Mouse (Mus musculus) gastrocnemius, postnatal 4 days (tissue): Measurements from ENCODE around the gene Tmed5. TPM values are rescaled to one million over a fixed set of nuclear protein-coding genes. Genes with fewer than 3 reads are reported as not detected.
"Not testable (repeated sequence)": the region's sequence is repeated elsewhere in the genome, so short reads cannot be mapped to it uniquely, and the experiment has no call there.

Experiments
- DNase-seq, 2 experiments: peaks; one replicate each; pipeline ENCODE4 v3.0.0; 2021 to 2022; ENCODE audit warnings: low spot score in 2 of 2, mixed read lengths in 2 of 2
- long read RNA-seq, 2 experiments: library from polyadenylated mRNA; stranded (forward); transcript quantifications; one replicate each; pipeline ENCODE4 v2.0.0; 2021
- total RNA-seq, 2 experiments: library from RNA; stranded (reverse); gene quantifications; 2 replicates each; pipeline ENCODE4 v1.2.3; 2021

Tmed5 gene
- total RNA-seq: 10 to 100 TPM; 17.3 to 20.3 TPM
- long read RNA-seq, experiment 1, transcript Tmed5-201 (4 exons, 3,800 nt): major isoform, 30 of 37 reads
- long read RNA-seq, experiment 1, partial matches to known transcripts: 1 of 37 reads
- long read RNA-seq, experiment 1, other reads (novel, unspliced or antisense): 6 of 37 reads
- long read RNA-seq, experiment 2, transcript Tmed5-201 (4 exons, 3,800 nt): major isoform, 28 of 30 reads
- long read RNA-seq, experiment 2, partial matches to known transcripts: 0 of 30 reads
- long read RNA-seq, experiment 2, other reads (novel, unspliced or antisense): 2 of 30 reads

DNA sequence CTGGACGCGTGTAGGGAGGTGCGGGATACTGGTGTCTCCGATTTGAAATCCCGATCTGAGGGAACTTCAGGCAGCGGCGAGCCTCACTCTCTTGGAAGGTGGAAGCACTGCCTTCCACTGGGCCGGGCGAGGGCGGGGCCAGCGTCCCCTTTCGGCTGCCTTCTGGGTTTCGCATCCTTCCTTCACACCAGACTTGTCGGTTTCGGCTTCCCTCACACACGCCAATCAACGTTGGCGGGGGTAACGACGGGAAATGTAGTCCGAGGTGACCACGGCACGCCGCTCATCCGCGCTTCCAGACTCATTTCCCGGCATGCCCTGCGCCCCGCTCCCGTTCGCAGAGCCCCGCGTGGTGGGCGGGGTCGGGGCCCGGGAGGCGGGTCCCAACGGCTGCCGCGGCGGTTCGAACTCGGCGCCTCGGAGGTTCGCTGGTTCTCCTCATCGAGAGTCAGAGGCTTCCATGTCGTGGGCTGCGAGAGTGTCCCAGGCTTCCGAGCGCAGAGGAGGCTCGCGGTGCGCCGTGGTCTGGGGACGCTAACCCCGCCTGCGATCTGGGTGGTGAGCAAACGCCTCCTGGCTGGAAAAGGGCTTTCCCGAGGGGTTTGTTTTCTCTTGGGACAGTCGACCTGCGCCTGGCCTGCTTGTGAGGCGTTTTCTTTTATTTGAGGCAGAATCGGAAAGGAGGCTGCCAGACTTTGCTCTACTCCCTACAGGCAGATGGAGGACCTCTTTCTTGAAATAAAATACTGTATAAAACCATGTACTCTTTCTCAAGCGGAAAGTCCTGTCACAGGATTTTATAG lies at the start of gene Tmed5, which contains the start of gene Ccdc18:
TSS of gene Tmed5 (minus strand) at position 180 of the 803 bp plus-strand sequence.
TSS of gene Ccdc18 (plus strand) at position 435 of the 803 bp plus-strand sequence.
- peak; percentile 93 to 98 for DNase-seq

DNA sequence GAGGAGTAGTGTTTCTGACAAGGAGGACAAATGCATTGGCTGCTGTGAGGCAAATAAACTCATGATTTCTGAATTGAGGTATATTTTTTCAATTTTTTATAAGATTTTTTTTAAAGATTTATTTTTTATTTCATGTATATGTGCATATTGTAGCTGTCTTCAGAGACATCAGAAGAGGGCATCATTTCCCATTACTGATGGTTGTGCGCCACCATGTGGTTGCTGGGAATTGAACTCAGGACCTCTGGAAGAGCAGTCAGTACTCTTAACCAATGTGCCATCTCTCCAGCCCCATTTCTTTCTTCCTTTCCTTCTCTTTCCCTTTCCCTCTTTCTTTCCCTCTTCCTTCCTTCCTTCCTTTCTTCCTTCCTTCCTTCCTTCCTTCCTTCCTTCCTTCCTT lies 31.3 kb upstream of the Tmed5 start:
- no peak for DNase-seq

DNA sequence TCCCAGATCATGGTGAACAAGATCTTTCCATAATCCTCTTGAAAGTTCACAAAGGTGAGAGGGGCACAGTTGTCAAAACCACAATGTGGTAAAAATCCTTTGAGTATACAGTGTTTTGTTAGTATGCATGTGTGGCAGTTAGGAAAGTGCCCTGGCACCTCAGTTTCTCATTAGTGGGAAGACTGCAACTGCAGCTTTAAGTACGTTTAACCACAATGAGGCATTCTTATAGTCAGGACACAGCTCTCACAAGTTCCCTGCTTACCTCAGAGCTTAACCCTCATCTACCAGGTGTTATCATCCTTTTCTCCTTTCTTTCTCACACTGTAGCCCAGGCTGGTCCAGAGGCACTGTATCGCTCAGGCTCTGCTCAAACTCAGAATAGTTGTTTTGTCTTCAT lies 28.4 kb upstream of the Tmed5 start:
- no peak for DNase-seq

DNA sequence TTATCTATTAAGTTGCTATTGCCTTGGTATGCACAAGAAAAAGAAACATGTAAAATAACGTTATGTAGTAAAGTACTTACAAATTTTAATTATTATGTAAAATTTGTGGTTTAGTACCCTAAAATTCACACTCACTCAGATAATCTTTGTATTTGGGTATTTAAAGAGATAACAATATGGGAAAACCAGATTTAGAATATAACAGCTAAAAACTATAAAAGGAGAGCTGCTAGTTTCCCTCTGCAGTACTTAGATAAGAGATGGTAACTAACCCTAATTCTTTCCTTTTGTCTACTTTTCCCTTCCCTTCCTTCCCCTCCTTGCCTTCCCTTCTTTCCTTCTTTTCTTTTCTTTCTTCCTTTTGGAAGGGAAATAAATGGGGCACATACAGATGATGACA lies 20.2 kb upstream of the Tmed5 start:
- DNase-seq: no peak

DNA sequence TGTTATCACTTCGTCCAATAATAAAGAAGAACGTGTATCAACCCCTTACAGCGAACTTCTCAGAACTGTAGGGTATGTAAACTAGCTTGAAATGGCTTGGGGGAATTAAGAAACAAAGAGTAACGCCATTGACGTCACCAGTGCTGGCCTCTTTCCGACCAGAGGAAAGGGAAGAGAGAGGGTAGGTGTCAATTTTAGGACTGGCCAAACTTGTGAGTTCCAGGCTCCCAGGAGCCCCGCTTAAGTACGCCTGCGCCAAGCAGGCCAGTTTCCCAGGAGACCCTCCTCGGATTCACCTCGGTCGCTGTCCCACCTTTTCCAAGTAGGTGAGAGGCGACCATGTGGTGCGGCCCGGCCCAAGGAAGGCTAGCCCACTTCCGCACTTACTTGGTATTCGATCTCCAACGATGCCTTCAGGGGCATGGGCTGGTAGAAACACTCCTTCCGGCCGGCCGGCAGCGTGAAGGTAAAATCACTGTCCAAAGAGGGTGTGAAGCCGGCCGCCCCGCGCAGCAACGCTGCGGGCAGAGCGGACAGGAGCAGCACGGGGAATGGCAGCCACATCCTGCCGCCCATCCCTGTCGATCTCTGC lies 475 bp downstream of the Tmed5 start:
- DNase-seq: no peak

DNA sequence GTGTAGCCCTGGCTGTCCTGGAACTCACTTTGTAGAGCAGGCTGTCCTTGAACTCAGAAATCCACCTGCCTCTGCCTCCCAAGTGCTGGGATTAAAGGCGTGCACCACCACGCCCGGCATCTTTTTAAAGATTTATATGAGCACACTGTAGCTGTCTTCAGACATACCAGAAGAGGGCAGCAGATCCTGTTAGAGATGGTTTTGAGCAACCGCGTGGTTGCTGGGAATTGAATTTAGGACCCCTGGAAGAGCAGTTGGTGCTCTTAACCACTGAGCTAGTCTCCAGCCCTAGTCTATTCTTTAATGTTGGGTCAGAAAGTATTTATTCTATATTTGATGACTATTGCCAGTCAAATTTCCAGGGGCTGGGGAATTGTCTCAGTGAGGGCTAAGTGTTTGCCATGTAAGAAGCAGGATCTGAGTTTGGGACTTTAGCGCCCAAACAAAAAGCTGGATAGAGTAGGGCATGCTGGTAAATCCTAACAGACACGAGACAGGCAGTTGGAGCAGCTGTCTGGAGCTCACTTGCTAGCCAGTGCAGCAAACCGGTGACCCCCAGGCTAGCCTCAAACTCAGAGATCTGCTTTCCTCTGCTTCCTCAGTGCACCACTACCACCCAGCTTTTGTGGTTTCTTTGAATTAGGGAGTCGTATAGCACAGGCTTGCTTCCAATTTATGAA lies 12.1 kb downstream of the Tmed5 start:
- DNase-seq: no peak

DNA sequence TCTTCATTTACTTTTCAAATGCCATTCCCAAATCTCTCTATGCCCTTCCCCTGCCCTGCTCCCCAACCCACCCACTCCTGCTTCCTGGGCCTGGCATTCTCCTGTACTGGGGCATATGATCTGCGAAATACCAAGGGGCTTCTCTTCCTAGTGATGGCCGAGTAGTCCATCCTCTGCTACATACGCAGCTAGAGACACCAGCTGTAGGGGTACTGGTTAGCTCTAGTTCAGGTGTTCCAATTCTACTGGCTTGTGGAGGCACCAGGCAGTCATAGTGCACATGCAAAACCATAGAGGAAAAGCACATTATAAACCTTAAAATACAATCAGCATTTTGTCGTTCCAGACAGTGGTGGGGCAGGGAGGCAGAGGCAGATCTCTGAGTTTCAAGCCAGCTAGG lies 14.7 kb downstream of the Tmed5 start:
- DNase-seq: no peak

DNA sequence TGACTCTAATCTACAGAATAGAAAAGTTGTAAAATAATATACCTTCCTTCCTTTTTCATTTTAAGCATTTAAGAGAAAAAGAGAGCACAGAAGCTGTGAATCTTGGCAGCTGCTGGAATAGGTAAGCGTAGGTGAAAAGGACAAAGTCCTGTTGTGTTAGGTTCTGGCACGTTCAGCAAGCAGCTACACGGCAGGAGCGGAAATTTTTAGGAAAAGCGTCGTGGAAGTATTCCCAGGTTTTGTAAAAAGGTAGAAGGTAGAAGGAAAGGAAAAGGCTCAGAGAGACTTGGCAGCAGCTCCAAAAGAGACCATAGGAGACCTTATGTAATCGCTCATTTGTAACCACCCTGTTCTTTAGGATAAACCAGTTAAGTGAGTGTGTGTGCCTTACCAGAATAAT lies 23.1 kb downstream of the Tmed5 start:
- no peak for DNase-seq

DNA sequence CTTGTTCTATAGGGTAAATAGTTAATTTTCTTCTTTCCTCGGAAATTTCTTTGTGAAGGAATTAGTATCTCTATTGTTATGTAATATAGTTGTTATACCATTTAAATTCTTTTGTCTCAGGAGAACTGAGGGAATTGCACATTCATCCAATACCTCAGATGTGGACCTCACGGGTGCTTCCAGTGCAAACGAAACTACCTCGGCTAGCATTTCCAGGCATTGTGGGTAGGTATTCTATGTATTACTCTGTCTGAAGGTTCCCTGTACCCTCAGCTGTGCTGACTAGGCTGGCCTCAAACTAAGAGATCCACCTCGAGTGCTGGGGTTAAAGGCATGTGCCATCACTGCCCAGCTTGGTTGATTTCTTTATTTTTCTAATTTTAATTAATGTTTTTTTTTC lies 28.1 kb downstream of the Tmed5 start:
- no peak for DNase-seq

DNA sequence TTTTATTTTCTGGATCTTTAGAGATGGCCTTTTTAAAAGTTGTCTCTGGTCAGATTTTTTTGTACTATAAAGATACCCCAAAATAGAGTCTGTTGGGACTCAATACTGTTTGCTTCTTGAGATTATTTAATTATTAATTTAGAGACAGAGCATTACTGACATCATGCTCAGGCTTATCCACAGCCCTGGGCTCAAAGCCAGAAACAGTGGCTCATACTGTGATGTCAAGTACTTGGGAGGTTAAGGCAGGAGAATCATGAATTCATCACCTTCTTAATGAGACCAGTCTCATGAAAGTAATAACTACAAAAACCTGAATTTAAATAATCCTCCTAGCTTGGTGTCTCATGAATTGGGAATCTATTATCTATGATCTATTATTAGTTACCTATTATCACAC lies 32.2 kb downstream of the Tmed5 start:
- no peak for DNase-seq

DNA sequence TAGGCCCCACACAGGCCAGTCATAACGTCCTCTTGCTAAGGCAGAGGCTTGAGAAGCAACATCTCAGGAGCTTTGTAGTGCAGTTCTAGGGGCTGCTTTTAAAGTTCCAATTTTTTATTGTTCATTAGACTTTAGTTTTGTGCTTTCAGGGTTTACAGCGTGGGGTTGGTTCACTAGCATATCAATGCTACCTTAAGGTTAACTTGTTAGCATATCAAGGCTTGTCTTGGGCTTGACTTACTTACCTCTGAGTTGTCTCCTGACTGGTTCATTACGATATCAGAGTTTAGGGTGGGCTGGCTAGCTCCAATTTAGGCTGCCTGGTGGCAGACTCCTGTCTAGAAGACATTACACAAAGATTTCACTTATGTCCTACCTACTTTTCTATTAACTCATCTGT lies 34.7 kb downstream of the Tmed5 start:
- DNase-seq: no peak

DNA sequence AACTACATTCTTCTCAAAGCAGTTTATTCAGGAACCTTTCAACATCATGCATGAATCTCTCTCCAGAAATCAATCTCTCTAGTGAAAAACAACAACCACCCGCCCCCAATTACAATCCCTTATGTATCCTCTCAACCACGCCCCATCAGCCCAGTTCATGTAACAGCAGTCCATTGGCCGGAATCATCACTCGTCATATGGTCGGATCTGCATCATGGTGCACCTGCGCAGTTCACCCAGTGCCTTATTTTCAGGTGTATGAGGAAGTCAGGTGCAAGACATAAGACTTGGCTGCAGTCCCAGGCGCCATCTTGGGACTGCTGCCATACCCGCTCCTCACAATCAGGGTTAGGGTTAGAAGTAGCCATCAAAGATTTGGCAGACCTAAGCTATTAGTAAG lies 39.7 kb downstream of the Tmed5 start:
- not testable (repeated sequence) for DNase-seq

DNA sequence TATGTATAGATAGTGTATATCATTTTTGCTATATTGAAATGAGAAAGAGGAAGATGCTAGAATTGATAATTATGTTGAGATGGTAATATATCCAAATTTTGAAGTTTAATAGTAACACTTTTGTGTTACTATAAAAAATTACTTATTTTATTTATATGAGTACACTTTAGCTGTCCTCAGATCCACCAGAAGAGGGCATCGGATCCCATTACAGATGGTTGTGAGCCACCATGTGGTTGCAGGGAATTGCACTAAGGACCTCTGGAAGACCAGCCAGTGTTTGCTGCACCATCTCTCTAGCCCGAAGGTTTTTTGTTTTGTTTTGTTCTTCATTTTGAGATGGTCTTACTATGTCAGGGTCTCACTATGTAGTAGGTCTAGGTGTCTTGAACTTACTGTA lies 47.0 kb downstream of the Tmed5 start:
- no peak for DNase-seq

DNA sequence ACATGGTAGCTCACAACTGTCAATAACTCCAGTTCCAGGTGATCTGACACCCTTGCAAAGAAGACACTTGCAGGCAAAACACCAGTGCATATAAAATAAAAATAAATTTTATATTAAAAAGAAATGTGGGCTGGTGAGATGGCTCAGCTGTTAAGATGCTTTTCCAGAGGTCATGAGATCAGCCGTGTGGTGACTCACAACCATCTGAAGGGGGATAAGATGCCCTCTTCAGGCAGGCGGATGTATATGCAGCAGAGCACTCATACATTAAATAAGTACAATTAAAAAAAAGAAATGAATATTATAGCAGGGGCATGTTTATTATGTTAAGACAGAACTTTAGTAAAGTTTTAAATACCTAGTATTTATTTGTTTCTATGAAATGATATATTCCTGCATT lies 50.0 kb downstream of the Tmed5 start:
- no peak for DNase-seq

DNA sequence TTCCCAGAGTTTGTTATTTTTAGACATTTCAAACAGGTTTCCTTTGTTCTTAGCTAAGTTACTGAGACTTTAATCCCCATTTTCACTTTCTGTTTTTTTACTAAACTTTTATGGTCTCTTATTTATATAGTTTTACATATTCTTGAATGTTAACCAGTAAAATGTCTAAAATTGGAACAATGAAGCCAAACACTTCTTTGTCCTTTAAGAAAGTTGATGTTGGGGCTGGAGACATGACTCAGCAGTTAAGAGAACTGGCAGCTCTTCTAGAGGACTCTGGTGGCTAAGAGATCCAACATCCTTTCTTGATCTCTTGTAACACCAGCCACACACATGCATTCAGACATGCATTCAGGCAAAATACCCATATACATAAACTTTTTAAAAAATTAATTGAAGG lies 52.8 kb downstream of the Tmed5 start:
- no peak for DNase-seq

DNA sequence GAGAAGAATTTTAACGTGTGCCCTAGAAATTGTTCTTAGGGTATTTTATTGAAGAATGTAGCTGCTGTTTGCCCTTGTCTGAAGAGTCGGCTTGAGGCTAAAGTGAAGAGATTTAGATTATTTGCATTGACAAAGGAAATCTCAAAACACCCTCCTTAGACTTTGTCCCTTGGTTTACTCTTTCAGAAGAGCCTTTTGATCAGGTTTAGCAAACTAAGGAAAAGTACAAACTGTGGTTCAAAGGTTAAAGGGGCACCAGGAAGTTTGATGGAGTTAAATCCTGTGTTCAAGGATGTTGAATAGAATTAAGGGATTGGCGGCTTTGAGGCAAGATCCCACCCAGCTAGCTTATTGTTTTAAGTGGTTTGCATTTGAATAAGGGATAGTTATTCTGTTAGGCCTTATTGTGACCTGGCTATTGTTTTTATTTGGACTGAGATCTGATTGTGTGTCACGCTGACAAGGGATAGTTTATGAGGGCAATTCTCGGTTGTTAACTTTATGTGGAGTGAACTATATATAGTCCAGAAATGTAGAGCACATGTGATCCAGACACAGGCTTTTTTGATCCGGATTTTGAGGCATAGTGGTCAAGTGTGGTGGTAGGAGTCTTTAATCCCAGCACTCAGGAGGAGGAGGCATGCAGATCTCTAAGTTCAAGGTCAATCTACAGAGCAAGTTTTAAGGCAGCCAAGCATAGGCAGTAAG lies 55.4 kb downstream of the Tmed5 start:
- DNase-seq: no peak

DNA sequence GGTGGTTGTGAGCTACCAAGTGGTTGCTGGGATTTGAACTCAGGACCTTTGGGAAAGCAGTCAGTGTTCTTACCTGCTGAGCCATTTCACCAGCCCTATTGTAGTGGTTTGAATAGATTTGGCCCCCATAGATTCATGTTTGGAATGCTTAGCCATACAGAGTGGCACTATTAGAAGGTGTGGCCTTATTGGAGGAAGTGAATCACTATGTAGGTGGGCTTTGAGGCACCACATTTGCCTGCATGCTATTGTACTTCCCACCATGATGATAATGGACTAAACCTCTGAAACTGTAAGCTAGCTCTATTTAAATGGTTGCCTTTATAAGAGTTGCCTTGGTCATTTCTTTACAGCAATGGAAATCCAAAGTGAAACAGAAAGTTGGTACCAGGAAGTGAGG lies 56.2 kb downstream of the Tmed5 start:
- no peak for DNase-seq

DNA sequence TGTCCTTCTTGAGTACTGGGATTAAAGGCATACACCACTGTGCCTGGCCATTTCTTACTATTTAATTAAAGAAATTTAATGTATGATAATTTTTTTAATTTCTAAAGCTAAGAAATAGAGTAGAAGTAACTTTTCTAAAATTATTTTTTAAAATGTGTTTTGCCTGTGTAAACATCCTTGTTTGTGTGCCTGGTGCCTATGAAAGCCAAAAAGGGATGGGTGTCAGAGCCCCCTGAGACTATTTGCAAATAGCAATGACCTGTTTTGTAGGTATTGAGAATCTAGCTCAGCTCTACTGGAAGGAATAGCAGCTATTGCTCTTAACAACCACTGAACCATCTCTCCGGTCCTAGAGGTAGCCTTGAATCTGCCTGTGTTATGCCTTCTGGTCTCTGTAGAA lies 60.1 kb downstream of the Tmed5 start:
- no peak for DNase-seq

DNA sequence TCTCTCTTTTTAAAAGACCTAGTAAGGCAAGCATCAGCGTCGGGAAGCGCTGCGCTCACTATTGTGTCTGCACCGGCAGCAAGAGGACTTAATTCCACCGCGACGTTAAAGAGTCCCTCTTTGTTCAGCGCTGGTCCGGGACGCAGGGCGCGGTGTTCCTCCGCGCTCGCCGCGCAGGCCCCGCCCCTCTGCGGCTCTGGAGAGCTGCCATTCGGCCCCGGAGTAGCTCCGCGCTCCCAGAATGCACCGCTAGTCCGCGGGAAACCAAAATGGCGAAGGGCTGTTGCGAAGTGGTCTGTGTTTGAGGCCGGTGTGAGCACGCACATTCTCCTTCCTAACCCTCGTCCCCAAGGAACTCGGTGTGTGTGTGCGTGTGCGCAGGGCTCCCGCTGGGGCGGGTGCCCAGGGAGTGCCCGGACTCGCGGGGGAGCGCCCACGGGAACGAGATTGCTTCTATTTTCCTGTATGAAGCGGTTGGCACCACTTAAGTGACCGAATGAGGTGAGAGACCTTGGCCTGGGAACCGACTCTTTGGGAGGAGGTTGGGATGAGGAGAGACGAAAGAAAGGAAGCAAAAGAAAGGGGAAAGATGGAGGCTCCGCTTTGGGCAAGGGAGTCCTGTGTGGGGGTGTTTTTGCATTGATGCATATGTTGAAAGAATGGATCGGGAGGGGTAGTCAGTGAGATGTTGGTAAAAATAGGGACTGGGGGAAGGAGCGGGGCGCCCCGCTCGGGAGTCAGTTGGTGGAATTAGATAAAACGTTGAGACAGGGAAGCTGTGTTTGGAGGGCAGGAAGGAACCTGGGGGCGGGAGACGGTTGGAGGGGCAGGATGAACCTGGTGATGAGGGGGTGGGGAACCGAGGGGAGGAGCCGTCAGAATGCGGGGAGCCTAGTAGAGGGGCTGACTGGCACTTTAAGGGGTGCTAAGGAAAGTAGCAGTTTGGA lies 66.7 kb downstream of the Tmed5 start, which contains the start of gene Mtf2:
TSS of gene Mtf2 (plus strand) at position 210 of the 947 bp plus-strand sequence.
- peak; percentile 92 to 97 for DNase-seq

DNA sequence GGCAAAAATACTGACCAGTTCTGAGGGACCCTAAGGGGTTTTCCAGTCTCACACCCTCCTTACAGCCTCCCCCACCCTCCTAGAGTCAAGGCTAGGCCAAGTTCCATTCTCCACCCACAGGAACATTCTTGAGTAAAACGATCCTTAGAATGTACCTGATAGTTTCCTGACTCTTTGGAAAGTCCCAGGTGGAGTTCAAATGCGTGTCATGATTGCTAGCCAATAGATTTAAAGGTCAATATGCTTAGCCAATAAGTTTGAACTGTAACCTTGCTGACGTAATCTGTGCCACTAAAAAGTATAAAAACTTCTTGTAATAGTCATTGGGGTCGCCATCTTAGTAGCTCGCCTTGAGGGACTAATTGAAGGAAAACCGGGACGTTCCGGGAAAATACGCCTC lies 72.0 kb downstream of the Tmed5 start:
- DNase-seq: no peak
